ENCODE assay signal across 8 mouse cellular contexts in the genomic region with DNA sequence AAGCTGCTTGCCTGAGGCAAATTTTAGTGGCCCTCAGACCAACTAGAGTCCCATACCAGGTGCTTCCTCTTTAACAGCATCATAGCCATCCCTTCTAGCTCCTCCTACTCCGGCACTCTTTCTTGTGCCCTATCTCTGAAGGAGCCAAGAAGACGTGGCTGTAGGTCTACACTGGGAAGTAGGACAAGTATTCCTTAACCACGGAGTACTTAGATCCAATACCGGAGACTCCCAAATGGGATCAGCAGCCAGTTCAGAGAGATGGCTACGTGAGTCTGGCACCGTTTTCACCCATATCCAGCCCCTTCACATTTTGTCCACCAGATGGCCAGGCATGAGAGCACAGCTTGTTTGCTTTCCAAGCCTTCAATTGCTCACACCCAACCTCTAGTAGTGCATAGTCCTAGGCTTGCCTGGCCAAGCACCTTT. TPM values are rescaled to one million over a fixed set of nuclear protein-coding genes. Genes with fewer than 3 reads are reported as not detected.
A peak's percentile ranks its signal among the peaks of the same experiment; 100 is the strongest.
DNase-seq lines count a peak whose midpoint lies in the region; ATAC-seq and TF ChIP-seq lines count a peak whose summit lies in the region.

No protein-coding gene starts in this region.

- H3K9me3 ChIP-seq in kidney, embryonic 14.5 days (ENCODE audit: control insufficient read depth, low read length), result no peaks in the 10 kb centered on the region
- H3K9me3 ChIP-seq in forebrain, embryonic 12.5 days, result no peaks in the 10 kb centered on the region
- no peaks in the 10 kb centered on the region for H3K9me3 ChIP-seq in hindbrain, embryonic 13.5 days
- no peaks in the 10 kb centered on the region for H3K9me3 ChIP-seq in midbrain, postnatal 0 days (ENCODE audit: low read length)

- no peaks in the 10 kb centered on the region for H3K27me3 ChIP-seq in kidney, embryonic 14.5 days (ENCODE audit: control insufficient read depth, insufficient read depth, low read length)
- H3K27me3 ChIP-seq in forebrain, embryonic 12.5 days, result 0 out of 2 replicates have a peak, but pooled peaks cover 4% of the 10 kb centered on the region
- no peaks in the 10 kb centered on the region for H3K27me3 ChIP-seq in hindbrain, embryonic 13.5 days
- no peaks in the 10 kb centered on the region for H3K27me3 ChIP-seq in liver, adult 2 months (ENCODE audit: control insufficient read depth, insufficient read depth, low read length)
- H3K27me3 ChIP-seq in midbrain, postnatal 0 days (ENCODE audit: insufficient read depth, low read length), result no peaks in the 10 kb centered on the region

- TF ChIP-seq POLR2A in brain, embryonic 14.5 days (IDR thresholded peaks at IDR 0.05; ENCODE audit: borderline replicate concordance, extremely low read depth, insufficient read depth, insufficient read length, poor library complexity, severe bottlenecking), result no peak
- no peak for TF ChIP-seq POLR2A in liver, adult 2 months (IDR thresholded peaks at IDR 0.05; ENCODE audit: extremely low read depth, insufficient read depth, low read length)

- no peak overlapping the region for H3K4me3 ChIP-seq in kidney, embryonic 14.5 days (ENCODE audit: low read length)
- no peak overlapping the region for H3K4me3 ChIP-seq in forebrain, embryonic 12.5 days (replicated peaks)
- peak overlapping the region; percentile 95; the same call in 1 of the 2 replicates for H3K4me3 ChIP-seq in hindbrain, embryonic 13.5 days
- no peak overlapping the region for H3K4me3 ChIP-seq in liver, adult 2 months (ENCODE audit: insufficient read depth, low read depth, low read length)
- no peak overlapping the region for H3K4me3 ChIP-seq in midbrain, postnatal 0 days (ENCODE audit: low read depth, low read length)

- no peak overlapping the region for H3K27ac ChIP-seq in kidney, embryonic 14.5 days (ENCODE audit: low read depth, low read length)
- H3K27ac ChIP-seq in forebrain, embryonic 12.5 days, result no peak overlapping the region
- H3K27ac ChIP-seq in hindbrain, embryonic 13.5 days, result no peak overlapping the region
- peak overlapping the region; percentile 70 for H3K27ac ChIP-seq in liver, adult 2 months (replicated peaks; ENCODE audit: insufficient read depth, low read depth, low read length)
- no peak overlapping the region for H3K27ac ChIP-seq in midbrain, postnatal 0 days (ENCODE audit: low read depth, low read length)

- H3K4me1 ChIP-seq in kidney, embryonic 14.5 days (ENCODE audit: control insufficient read depth, insufficient read depth, low read length), result peaks cover 30% of the 10 kb centered on the region
- H3K4me1 ChIP-seq in forebrain, embryonic 12.5 days, result peaks cover 38% of the 10 kb centered on the region
- H3K4me1 ChIP-seq in hindbrain, embryonic 13.5 days (replicated peaks), result peaks cover 42% of the 10 kb centered on the region
- H3K4me1 ChIP-seq in liver, adult 2 months (ENCODE audit: control insufficient read depth, insufficient read depth, low read length), result peaks cover 30% of the 10 kb centered on the region
- H3K4me1 ChIP-seq in midbrain, postnatal 0 days (ENCODE audit: insufficient read depth, low read length), result peaks cover 15% of the 10 kb centered on the region

- TF ChIP-seq CTCF in brain, embryonic 14.5 days (IDR thresholded peaks at IDR 0.05; ENCODE audit: borderline replicate concordance, extremely low read depth, insufficient read depth, insufficient read length), result peak; percentile 57; the same call in 1 of the 2 replicates
- peak; percentile 55; the same call in 1 of the 2 replicates for TF ChIP-seq CTCF in liver, adult 2 months (IDR thresholded peaks at IDR 0.05; ENCODE audit: low read depth, low read length)
- peak; percentile 78 for TF ChIP-seq CTCF in midbrain, postnatal 0 days (IDR thresholded peaks at IDR 0.05)

- peaks cover 19% of the 10 kb centered on the region; the same call in 1 of the 2 replicates for H3K79me2 ChIP-seq in liver, adult 2 months (ENCODE audit: control insufficient read depth, insufficient read depth, low read length)

- H3K4me2 ChIP-seq in kidney, embryonic 14.5 days (replicated peaks; ENCODE audit: low read depth, low read length), result no peak overlapping the region; the same call in 1 of the 2 replicates
- H3K4me2 ChIP-seq in forebrain, embryonic 12.5 days, result peak overlapping the region; percentile 96
- peak overlapping the region; percentile 99 for H3K4me2 ChIP-seq in hindbrain, embryonic 13.5 days
- H3K4me2 ChIP-seq in midbrain, postnatal 0 days (ENCODE audit: low read depth, low read length, poor library complexity, severe bottlenecking), result peak overlapping the region; percentile 96; the same call in 1 of the 2 replicates

- H3K36me3 ChIP-seq in kidney, embryonic 14.5 days (ENCODE audit: control insufficient read depth, insufficient read depth, low read length), result peaks cover 42% of the 10 kb centered on the region
- peaks cover 42% of the 10 kb centered on the region for H3K36me3 ChIP-seq in forebrain, embryonic 12.5 days (replicated peaks)
- peaks cover 42% of the 10 kb centered on the region for H3K36me3 ChIP-seq in hindbrain, embryonic 13.5 days
- H3K36me3 ChIP-seq in liver, adult 2 months (ENCODE audit: control insufficient read depth, insufficient read depth, low read length), result peaks cover 23% of the 10 kb centered on the region
- peaks cover 38% of the 10 kb centered on the region for H3K36me3 ChIP-seq in midbrain, postnatal 0 days (ENCODE audit: insufficient read depth, low read length)

- no peak overlapping the region for H3K9ac ChIP-seq in kidney, embryonic 14.5 days (ENCODE audit: low read depth, low read length)
- 0 out of 2 replicates have a peak overlapping the region, but pooled peaks have one; percentile 93 for H3K9ac ChIP-seq in forebrain, embryonic 12.5 days
- peak overlapping the region; percentile 92 for H3K9ac ChIP-seq in hindbrain, embryonic 13.5 days
- peak overlapping the region; percentile 12 for H3K9ac ChIP-seq in liver, adult 2 months (ENCODE audit: low read depth, low read length)
- 0 out of 2 replicates have a peak overlapping the region, but pooled peaks have one; percentile 2 for H3K9ac ChIP-seq in midbrain, postnatal 0 days (replicated peaks; ENCODE audit: low read length, poor library complexity, severe bottlenecking)

- peak; percentile 61 for DNase-seq in kidney, adult 11 months
- DNase-seq in brain, embryonic 14.5 days (ENCODE audit: low read depth), result peak; percentile 46
- peak; percentile 79 for DNase-seq in liver, adult 2 months (ENCODE audit: extremely low read depth, low read depth, low spot score)
- peak; percentile 62 for DNase-seq in midbrain, postnatal 0 days (ENCODE audit: low spot score)
- no peak for DNase-seq in right cerebral cortex, postnatal 14 days

- 48% methylated on average over 6 of the region's 6 CpGs for WGBS in kidney, embryonic 14.5 days
- WGBS in forebrain, embryonic 12.5 days, result 63% methylated on average over 6 of the region's 6 CpGs
- WGBS in hindbrain, embryonic 13.5 days, result 61% methylated on average over 6 of the region's 6 CpGs
- 13% methylated on average over 6 of the region's 6 CpGs for WGBS in liver, adult 2 months
- WGBS in midbrain, postnatal 0 days, result 55% methylated on average over 6 of the region's 6 CpGs

- ATAC-seq in kidney, embryonic 14.5 days (ENCODE audit: low FRiP score, low TSS enrichment), result no peak
- ATAC-seq in forebrain, embryonic 12.5 days (ENCODE audit: low FRiP score), result no peak
- ATAC-seq in hindbrain, embryonic 13.5 days (ENCODE audit: low FRiP score), result no peak
- ATAC-seq in midbrain, postnatal 0 days (ENCODE audit: low FRiP score), result no peak

RNA-seq across cellular contexts. Expression of a gene that starts 3.1 kb away (rescaled TPM):
- polyA plus RNA-seq in kidney, embryonic 14.5 days (2014; fragmentation: Nextera tagmentation; extraction: Ambion mirVana), result 61.0 and 69.3 TPM in 2 replicates
- polyA plus RNA-seq in brain, embryonic 14.5 days (2012; rRNA removed), result 153 and 188 TPM in 2 replicates
- polyA plus RNA-seq in forebrain, embryonic 12.5 days (2016; fragmentation: Nextera tagmentation; extraction: Ambion mirVana), result 90.2 and 96.7 TPM in 2 replicates
- polyA plus RNA-seq in hindbrain, embryonic 13.5 days (2015; fragmentation: Nextera tagmentation; extraction: Ambion mirVana), result 71.2 and 72.4 TPM in 2 replicates
- 32.5 and 55.3 TPM in 2 replicates for total RNA-seq in liver, adult 2 months (2014; rRNA removed)
- 45.8 and 48.1 TPM in 2 replicates for polyA plus RNA-seq in liver, adult 2 months (2012; rRNA removed)
- 82.1 and 83.7 TPM in 2 replicates for total RNA-seq in midbrain, postnatal 0 days (2014; rRNA removed)
- polyA plus RNA-seq in midbrain, postnatal 0 days (2015; fragmentation: Nextera tagmentation; extraction: Ambion mirVana), result 53.4 and 54.3 TPM in 2 replicates

RNA-seq across cellular contexts. Expression of a gene that starts 54.2 kb away (rescaled TPM):
- polyA plus RNA-seq in kidney, embryonic 14.5 days (2014; fragmentation: Nextera tagmentation; extraction: Ambion mirVana), result 20.7 and 24.1 TPM in 2 replicates
- polyA plus RNA-seq in brain, embryonic 14.5 days (2012; rRNA removed), result 24.1 and 27.0 TPM in 2 replicates
- 39.4 and 40.2 TPM in 2 replicates for polyA plus RNA-seq in forebrain, embryonic 12.5 days (2016; fragmentation: Nextera tagmentation; extraction: Ambion mirVana)
- polyA plus RNA-seq in hindbrain, embryonic 13.5 days (2015; fragmentation: Nextera tagmentation; extraction: Ambion mirVana), result 33.8 and 35.4 TPM in 2 replicates
- 5.7 and 6.4 TPM in 2 replicates for total RNA-seq in liver, adult 2 months (2014; rRNA removed)
- 6.6 TPM in 2 replicates for polyA plus RNA-seq in liver, adult 2 months (2012; rRNA removed)
- total RNA-seq in midbrain, postnatal 0 days (2014; rRNA removed), result 10.6 and 11.9 TPM in 2 replicates
- 27.3 and 27.8 TPM in 2 replicates for polyA plus RNA-seq in midbrain, postnatal 0 days (2015; fragmentation: Nextera tagmentation; extraction: Ambion mirVana)
